Mouse (Mus musculus) liver, adult 2 months (tissue): ENCODE results near the gene Cdkal1. TPM values are rescaled to one million over a fixed set of nuclear protein-coding genes. Genes with fewer than 3 reads are reported as not detected.

Source experiments
- DNase-seq: peaks from one replicate; pipeline ENCODE4 v3.0.0-alpha.2; 2011; ENCODE audit warnings: low read depth, low spot score; ENCODE audit errors: extremely low read depth
- H3K27ac ChIP-seq: fragments of 200-500 bp; replicated peaks from 2 replicates; pipeline ENCODE4 v1.5.1; 2012; ENCODE audit warnings: low read depth, mild to moderate bottlenecking, control low read depth, inconsistent platforms, low read length; ENCODE audit not compliant: insufficient read depth
- H3K27me3 ChIP-seq: fragments of 200-500 bp; 2 replicates; pipeline ENCODE4 v1.6.1; 2012; ENCODE audit warnings: mild to moderate bottlenecking, moderate library complexity, low read length, inconsistent platforms; ENCODE audit not compliant: control insufficient read depth, insufficient read depth
- H3K36me3 ChIP-seq: fragments of 200-500 bp; 2 replicates; pipeline ENCODE4 v1.6.1; 2012; ENCODE audit warnings: low read length, inconsistent platforms; ENCODE audit not compliant: control insufficient read depth, insufficient read depth
- H3K4me1 ChIP-seq: fragments of 200-500 bp; 2 replicates; pipeline ENCODE4 v1.6.1; 2011; ENCODE audit warnings: low read length; ENCODE audit not compliant: control insufficient read depth, insufficient read depth
- H3K4me3 ChIP-seq: fragments of 200-500 bp; 2 replicates; pipeline ENCODE4 v1.5.1; 2011; ENCODE audit warnings: low read depth, mild to moderate bottlenecking, control low read depth, low read length, moderate library complexity; ENCODE audit not compliant: insufficient read depth
- H3K79me2 ChIP-seq: fragments of 200-500 bp; 2 replicates; pipeline ENCODE4 v1.6.1; 2012; ENCODE audit warnings: inconsistent platforms, mild to moderate bottlenecking, low read length, moderate library complexity; ENCODE audit not compliant: control insufficient read depth, insufficient read depth
- H3K9ac ChIP-seq: fragments of 200-500 bp; 2 replicates; pipeline ENCODE4 v1.6.1; 2012; ENCODE audit warnings: low read depth, mild to moderate bottlenecking, control low read depth, inconsistent platforms, low read length
- CTCF ChIP-seq: fragments of 200-500 bp; IDR thresholded peaks from 2 replicates; pipeline ENCODE4 v1.5.1; 2011; ENCODE audit warnings: low read depth, low read length, control low read depth
- POLR2A ChIP-seq: fragments of 200-500 bp; IDR thresholded peaks from 2 replicates; pipeline ENCODE4 v1.6.1; 2011; ENCODE audit warnings: low read length, control low read depth; ENCODE audit not compliant: insufficient read depth; ENCODE audit errors: extremely low read depth
- WGBS: fragments of 180-500 bp; shearing (Covaris S2); methylation state at CpG from one replicate; pipeline ENCODE4 v1.1.7; 2018; 5-methylcytosine and 5-hydroxymethylcytosine counted together
- polyA plus RNA-seq: library from polyadenylated mRNA; depleted of rRNA; stranded (reverse); fragments of >200 nt; gene quantifications from 2 replicates; pipeline ENCODE4 v1.2.3, GENCODE M21; 2012
- total RNA-seq: library from RNA; depleted of rRNA; stranded (reverse); fragments of >200 nt; gene quantifications from 2 replicates; pipeline ENCODE4 v1.2.3, GENCODE M21; 2014

Gene Cdkal1
- total and polyA plus RNA-seq, 2 experiments = 1.7 to 13.6 TPM

DNA sequence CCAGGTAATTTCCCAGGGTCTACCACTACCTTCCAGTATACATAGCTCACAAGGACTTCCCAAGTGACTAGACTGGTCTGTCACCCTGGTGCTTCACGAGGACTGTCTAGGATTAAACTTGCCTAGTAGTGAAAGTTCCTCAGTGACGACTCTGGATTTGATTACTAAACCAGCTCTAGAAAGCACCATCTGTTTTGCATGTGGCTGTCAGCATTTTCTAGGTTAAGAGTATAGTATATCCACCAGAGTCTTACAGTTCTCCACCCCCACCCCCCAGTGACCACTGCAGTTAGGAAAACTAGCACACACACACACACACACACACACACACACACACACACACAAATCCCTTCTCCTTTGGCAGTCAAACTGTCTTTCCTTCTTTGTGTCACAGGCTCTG lies 670.9 kb downstream of the Cdkal1 start:
- 78% methylated on average over 2 of the region's 2 CpGs for WGBS
- no peak for DNase-seq
- H3K4me1 ChIP-seq = no peaks in the 10 kb centered on the region
- H3K36me3 ChIP-seq = no peaks in the 10 kb centered on the region
- H3K27me3 ChIP-seq = no peaks in the 10 kb centered on the region
- H3K4me3 ChIP-seq = no peak overlapping the region
- no peaks in the 10 kb centered on the region for H3K79me2 ChIP-seq
- no peak overlapping the region for H3K9ac ChIP-seq
- TF ChIP-seq POLR2A (no peak), CTCF (no peak)
- no peak overlapping the region for H3K27ac ChIP-seq

DNA sequence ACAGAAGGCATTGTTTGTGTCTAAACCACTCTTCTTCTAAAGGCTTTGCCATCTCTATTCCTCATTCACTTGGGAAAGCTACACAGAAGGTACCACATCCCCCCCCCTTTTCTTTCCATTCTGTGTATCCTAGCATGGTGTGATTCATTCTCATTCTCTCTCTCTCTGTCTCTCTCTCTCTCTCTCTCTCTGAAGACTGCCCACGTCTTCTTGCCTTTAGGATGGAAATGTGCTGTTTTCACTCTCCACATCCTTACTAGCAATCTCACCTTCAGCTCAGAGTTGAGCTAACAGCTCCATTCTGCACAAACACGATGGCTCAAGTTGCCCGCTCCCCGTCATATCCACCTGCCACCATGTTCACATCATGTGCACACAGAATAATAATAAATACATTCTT lies 675.6 kb downstream of the Cdkal1 start:
- 96% methylated on average over 4 of the region's 4 CpGs for WGBS
- Histone ChIP-seq H3K79me2 (no peaks in the 10 kb centered on the region), H3K36me3 (no peaks in the 10 kb centered on the region), H3K4me3 (no peak overlapping the region), H3K27me3 (no peaks in the 10 kb centered on the region), H3K4me1 (no peaks in the 10 kb centered on the region), H3K27ac (no peak overlapping the region), H3K9ac (no peak overlapping the region)
- no peak for TF ChIP-seq POLR2A
- no peak for TF ChIP-seq CTCF
- no peak for DNase-seq

DNA sequence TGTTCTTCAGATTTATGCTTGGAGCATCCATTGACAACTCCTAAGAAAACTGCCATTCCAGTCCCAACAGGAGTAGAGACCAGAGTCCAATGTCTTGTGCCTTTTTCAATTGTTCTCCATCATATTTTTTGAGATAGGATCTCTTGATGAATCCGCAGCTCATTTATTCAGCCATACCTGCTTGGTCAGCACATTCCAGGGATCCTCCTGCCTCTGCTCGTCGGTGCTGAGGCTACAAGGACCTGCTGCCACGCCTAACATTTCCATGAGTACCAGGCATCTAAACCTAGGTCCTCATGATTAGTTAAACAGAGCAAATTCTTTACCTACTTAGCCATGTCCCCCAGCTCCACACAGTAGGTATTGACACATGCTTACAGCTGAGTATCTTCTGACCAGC lies 676.2 kb downstream of the Cdkal1 start:
- H3K27ac ChIP-seq = no peak overlapping the region
- H3K79me2 ChIP-seq = no peaks in the 10 kb centered on the region
- no peak overlapping the region for H3K9ac ChIP-seq
- TF ChIP-seq POLR2A = no peak
- no peak for TF ChIP-seq CTCF
- WGBS = 86% methylated on average over 4 of the region's 4 CpGs
- no peaks in the 10 kb centered on the region for H3K27me3 ChIP-seq
- no peaks in the 10 kb centered on the region for H3K4me1 ChIP-seq
- H3K36me3 ChIP-seq = no peaks in the 10 kb centered on the region
- no peak overlapping the region for H3K4me3 ChIP-seq
- no peak for DNase-seq

DNA sequence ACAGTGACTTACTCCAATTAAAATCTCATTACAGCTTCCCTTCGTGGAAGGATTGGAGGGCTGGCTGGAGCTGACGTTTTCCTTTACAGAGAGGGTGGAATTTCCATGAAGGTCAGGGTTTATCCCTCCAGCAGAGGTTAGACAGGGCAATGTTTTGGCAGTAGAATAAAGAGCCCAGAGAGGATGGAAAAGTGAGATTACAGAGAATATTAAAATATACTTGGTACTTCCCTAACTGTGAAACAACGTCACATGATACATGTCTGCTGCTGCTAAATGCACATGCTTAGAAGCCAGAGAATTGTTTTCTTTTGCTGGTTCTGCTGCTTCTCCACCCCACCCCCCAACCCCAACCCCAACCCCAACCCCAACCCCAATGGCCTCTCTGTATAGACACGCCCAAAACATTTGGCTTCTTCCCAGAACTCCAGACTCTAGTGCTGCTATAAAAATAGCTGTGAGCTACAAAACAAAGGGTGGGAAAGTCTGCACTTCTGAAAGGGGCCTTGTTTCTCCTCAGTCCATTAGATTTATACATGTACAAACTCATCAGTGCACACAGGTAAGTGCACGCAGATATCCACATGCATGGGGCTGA lies 677.5 kb downstream of the Cdkal1 start:
- Histone ChIP-seq H3K4me3 (no peak overlapping the region), H3K79me2 (no peaks in the 10 kb centered on the region), H3K9ac (no peak overlapping the region), H3K4me1 (no peaks in the 10 kb centered on the region), H3K36me3 (no peaks in the 10 kb centered on the region), H3K27ac (no peak overlapping the region), H3K27me3 (no peaks in the 10 kb centered on the region)
- no peak for DNase-seq
- TF ChIP-seq CTCF (no peak), POLR2A (no peak)
- 69% methylated on average over 5 of the region's 5 CpGs for WGBS

DNA sequence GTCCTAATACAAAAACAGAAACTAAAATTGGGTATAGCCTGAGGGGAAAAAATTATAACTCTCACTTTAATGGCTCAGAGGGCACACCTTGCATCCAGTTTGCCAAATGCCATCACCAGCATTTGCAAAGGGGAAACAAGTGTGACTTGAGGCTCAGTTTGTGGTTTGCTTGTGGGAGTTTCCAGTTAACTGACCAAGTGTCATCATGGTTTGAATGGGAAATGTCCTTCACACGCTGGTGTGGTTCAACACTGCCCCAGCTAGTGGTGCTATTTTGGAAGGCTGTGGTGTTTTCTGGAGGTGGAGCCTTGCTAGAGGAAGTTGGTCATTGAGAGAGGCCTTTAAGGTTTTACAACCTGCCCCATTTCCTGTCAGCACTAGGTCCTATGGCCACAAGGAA lies 686.1 kb downstream of the Cdkal1 start:
- Histone ChIP-seq H3K36me3 (no peaks in the 10 kb centered on the region), H3K9ac (no peak overlapping the region), H3K4me1 (no peaks in the 10 kb centered on the region), H3K27me3 (no peaks in the 10 kb centered on the region), H3K27ac (no peak overlapping the region), H3K79me2 (no peaks in the 10 kb centered on the region), H3K4me3 (no peak overlapping the region)
- no peak for TF ChIP-seq POLR2A
- no peak for TF ChIP-seq CTCF
- 81% methylated on average over 1 of the region's 1 CpGs for WGBS
- no peak for DNase-seq

DNA sequence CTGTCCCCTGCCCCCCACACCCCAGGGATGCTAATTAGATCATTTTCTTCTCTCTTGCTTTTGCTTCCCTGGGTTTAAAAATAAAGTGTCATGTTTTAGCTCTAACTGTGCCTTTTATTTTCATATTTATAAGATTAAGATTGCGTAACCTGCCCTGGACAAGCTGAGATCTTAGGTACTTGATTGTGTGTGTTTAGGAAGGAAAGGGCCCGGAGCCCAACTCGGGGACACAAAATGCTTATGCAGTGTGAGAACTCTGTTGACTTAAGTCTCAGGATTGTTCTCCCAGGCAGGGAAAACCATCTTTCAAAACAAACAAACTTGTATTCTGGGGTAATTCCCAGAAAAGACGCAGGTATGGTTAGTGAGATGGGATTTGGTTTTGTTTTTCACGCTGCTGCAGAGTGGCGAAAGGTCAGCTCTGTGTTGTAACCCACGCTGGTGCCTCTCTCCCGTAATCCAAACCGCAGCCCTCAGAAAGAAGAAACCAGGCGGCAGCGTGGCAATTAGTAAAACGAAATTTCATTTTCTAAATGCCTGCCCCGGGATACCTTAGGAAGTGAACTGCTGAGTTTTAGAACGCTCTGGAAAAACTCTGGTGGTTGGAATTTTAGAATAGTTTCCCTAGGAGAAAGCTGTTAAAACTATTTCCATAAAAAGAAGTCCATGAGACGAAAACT lies 690.5 kb downstream of the Cdkal1 start:
- no peaks in the 10 kb centered on the region for H3K36me3 ChIP-seq
- no peak overlapping the region for H3K4me3 ChIP-seq
- no peaks in the 10 kb centered on the region for H3K4me1 ChIP-seq
- peak; percentile 19 for DNase-seq
- no peak overlapping the region for H3K27ac ChIP-seq
- H3K79me2 ChIP-seq = no peaks in the 10 kb centered on the region
- H3K9ac ChIP-seq = no peak overlapping the region
- 41% methylated on average over 15 of the region's 15 CpGs for WGBS
- no peak for TF ChIP-seq CTCF
- TF ChIP-seq POLR2A = no peak
- no peaks in the 10 kb centered on the region for H3K27me3 ChIP-seq
